Mouse (Mus musculus): ENCODE results near the gene Arxes1.

DNA sequence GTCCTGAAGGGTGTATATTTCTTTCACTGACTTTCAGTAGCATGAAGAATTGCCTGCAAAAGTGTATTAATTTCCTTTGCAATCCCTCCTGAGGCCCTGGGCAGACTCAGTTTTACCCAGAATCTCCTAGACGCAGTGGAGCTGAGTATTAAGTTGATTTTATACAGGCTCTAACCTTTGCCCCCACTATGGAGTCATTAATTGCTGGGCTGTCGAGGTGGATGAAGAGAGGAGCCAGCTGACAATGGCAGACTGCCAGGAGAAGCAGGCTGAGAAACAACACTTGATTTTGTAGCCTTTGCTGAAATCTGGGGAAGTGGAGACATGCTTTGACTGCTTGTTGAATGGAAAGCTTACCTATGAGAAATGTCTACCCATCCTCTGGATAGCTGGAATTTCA, 18.8 kb upstream of the Arxes1 start:
- TF ChIP-seq HCFC1 (IDR thresholded peaks at IDR 0.05; ENCODE audit: borderline replicate concordance, insufficient read depth, low read length) (no peak), MAFK (IDR thresholded peaks at IDR 0.05; ENCODE audit: insufficient read depth, low read depth, low read length) (no peak), CHD2 (IDR thresholded peaks at IDR 0.05; ENCODE audit: low read depth, low read length) (no peak), ZNF384 (IDR thresholded peaks at IDR 0.05; ENCODE audit: low read depth, low read length) (no peak)
